Mouse (Mus musculus): ENCODE measurements around the gene Pkd2. TPM values are rescaled to one million over a fixed set of nuclear protein-coding genes. Genes with fewer than 3 reads are reported as not detected.
"Not testable (repeated sequence)": the region's sequence is repeated elsewhere in the genome, so short reads cannot be mapped to it uniquely, and the experiment has no call there.

Gene Pkd2
- polyA plus RNA-seq, 1 experiment from 2014 or later, result 18.5 TPM

- Histone ChIP-seq H3K27me3 (peaks cover 4% of the 10 kb centered on the region; the same call in 1 of the 2 replicates), H3K4me1 (no peaks in the 10 kb centered on the region), H3K9me3 (replicated peaks) (no peaks in the 10 kb centered on the region), H3K4me2 (no peak overlapping the region), H3K36me3 (no peaks in the 10 kb centered on the region), H3K27ac (no peak overlapping the region), H3K4me3 (replicated peaks) (no peak overlapping the region), H3K9ac (no peak overlapping the region)
- ATAC-seq (replicated peaks; ENCODE audit: low FRiP score), result no peak
- 87% methylated on average over 1 of the region's 1 CpGs for WGBS
Measured at GRCm38 (mm10) chr5:104442850-104443249, 16.4 kb upstream of the Pkd2 start.

DNA sequence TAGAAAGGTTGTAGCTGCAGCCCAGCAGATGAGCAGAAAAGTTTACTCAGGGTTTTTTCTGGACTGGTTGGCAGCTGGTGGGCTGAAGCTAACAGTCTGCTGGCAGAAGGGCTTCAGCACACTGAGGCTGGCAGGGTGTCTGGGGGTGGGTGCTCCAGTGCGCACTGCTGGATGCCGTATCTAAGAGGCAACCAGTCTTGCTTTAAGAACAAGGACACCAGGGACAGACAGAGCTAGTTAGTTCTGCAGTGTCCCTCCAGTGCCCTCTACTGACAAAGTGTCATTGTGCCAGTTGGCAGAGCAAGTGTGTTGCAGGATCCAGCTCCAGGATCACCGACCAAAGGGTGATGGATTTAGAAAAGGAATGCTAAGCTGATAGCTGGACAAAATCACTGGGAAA, 13.1 kb upstream of the Pkd2 start:
- Histone ChIP-seq H3K27me3 (peaks cover 5% of the 10 kb centered on the region; the same call in 1 of the 2 replicates), H3K4me3 (replicated peaks) (no peak overlapping the region), H3K9me3 (replicated peaks) (no peaks in the 10 kb centered on the region), H3K4me2 (no peak overlapping the region), H3K27ac (no peak overlapping the region), H3K36me3 (no peaks in the 10 kb centered on the region), H3K9ac (no peak overlapping the region), H3K4me1 (no peaks in the 10 kb centered on the region)
- ATAC-seq (replicated peaks; ENCODE audit: low FRiP score), result peak; percentile 78
- WGBS, result 7% methylated on average over 3 of the region's 3 CpGs

GRCm38 (mm10) chr5:104448346-104448745, 10.9 kb upstream of the Pkd2 start:
- H3K27me3 ChIP-seq; ATAC-seq (replicated peaks; ENCODE audit: low FRiP score); H3K4me3 ChIP-seq (replicated peaks); H3K9me3 ChIP-seq (replicated peaks); H3K4me2 ChIP-seq; H3K27ac ChIP-seq; H3K9ac ChIP-seq; H3K36me3 ChIP-seq; H3K4me1 ChIP-seq: not testable (repeated sequence)
- WGBS, result 18% methylated on average over 6 of the region's 6 CpGs

- H3K4me1 ChIP-seq, result no peaks in the 10 kb centered on the region
- no peak overlapping the region for H3K4me3 ChIP-seq (replicated peaks)
- H3K4me2 ChIP-seq, result no peak overlapping the region
- peaks cover 5% of the 10 kb centered on the region; the same call in 1 of the 2 replicates for H3K27me3 ChIP-seq
- H3K27ac ChIP-seq, result no peak overlapping the region
- H3K9ac ChIP-seq, result no peak overlapping the region
- no peak for ATAC-seq (replicated peaks; ENCODE audit: low FRiP score)
- no peaks in the 10 kb centered on the region for H3K36me3 ChIP-seq
- no peaks in the 10 kb centered on the region for H3K9me3 ChIP-seq (replicated peaks)
- WGBS, result 44% methylated on average over 3 of the region's 3 CpGs
Measured at GRCm38 (mm10) chr5:104449491-104449890, 9.8 kb upstream of the Pkd2 start.

DNA sequence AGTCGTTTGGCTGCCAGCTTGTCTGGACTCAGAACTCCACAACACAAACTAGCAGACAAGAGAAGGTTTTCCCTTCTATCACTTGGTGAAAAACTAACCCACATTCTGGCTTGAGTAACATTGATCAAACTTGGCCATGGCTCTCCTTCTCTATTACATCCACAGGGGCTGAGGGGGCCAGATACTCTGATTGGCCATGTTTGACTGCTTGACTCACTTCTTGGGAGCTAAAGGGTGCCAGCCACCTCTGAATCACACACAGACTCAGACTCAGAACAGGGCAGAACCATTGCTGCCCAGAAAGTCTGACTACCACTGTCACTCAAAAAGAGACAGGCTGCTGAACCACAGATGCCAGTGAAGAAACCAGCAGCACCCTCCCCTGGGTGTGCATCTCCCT, 6.2 kb upstream of the Pkd2 start:
- H3K4me2 ChIP-seq, result no peak overlapping the region
- H3K4me1 ChIP-seq, result no peaks in the 10 kb centered on the region
- no peak for ATAC-seq (replicated peaks; ENCODE audit: low FRiP score)
- no peak overlapping the region for H3K9ac ChIP-seq
- no peaks in the 10 kb centered on the region for H3K9me3 ChIP-seq (replicated peaks)
- H3K27me3 ChIP-seq, result no peaks in the 10 kb centered on the region
- 57% methylated on average over 1 of the region's 1 CpGs for WGBS
- H3K4me3 ChIP-seq (replicated peaks), result no peak overlapping the region
- peaks cover 5% of the 10 kb centered on the region; the same call in 1 of the 2 replicates for H3K36me3 ChIP-seq
- no peak overlapping the region for H3K27ac ChIP-seq

DNA sequence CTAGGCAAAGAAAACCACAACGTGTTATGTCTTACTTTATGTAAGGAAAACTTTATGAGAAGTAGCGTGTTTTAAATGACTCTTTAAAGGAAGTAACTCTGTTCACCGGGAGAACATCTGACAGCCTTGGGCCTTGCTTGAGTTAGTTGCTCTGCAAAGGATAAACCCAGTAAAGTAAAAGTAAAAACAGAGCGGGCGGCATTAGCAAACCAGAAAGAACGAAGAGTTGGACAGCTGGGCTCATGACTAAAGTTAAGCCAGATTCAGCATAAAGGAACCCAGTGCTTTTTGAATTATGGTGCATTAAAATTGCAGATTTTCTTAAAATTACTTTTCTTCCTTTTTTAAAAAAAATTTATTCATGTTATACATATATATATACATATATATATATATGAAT, 4.7 kb upstream of the Pkd2 start:
- peaks cover 5% of the 10 kb centered on the region; the same call in 1 of the 2 replicates for H3K36me3 ChIP-seq
- no peak for ATAC-seq (replicated peaks; ENCODE audit: low FRiP score)
- H3K4me3 ChIP-seq (replicated peaks), result no peak overlapping the region
- no peak overlapping the region for H3K4me2 ChIP-seq
- no peak overlapping the region for H3K27ac ChIP-seq
- H3K4me1 ChIP-seq, result peaks cover 9% of the 10 kb centered on the region
- no peak overlapping the region for H3K9ac ChIP-seq
- H3K9me3 ChIP-seq (replicated peaks), result no peaks in the 10 kb centered on the region
- 89% methylated on average over 6 of the region's 6 CpGs for WGBS
- H3K27me3 ChIP-seq, result no peaks in the 10 kb centered on the region

- Histone ChIP-seq H3K4me1 (peaks cover 16% of the 10 kb centered on the region), H3K27me3 (no peaks in the 10 kb centered on the region), H3K36me3 (peaks cover 28% of the 10 kb centered on the region), H3K4me2 (peak overlapping the region; percentile 78), H3K27ac (peak overlapping the region; percentile 95), H3K4me3 (replicated peaks) (peak overlapping the region; percentile 93), H3K9ac (peak overlapping the region; percentile 96), H3K9me3 (replicated peaks) (no peaks in the 10 kb centered on the region)
- WGBS, result under 1% methylated on average over 79 of the region's 82 CpGs
- ATAC-seq (replicated peaks; ENCODE audit: low FRiP score), result peak; percentile 76
Measured at GRCm38 (mm10) chr5:104459706-104460455, 631 bp downstream of the Pkd2 start.

DNA sequence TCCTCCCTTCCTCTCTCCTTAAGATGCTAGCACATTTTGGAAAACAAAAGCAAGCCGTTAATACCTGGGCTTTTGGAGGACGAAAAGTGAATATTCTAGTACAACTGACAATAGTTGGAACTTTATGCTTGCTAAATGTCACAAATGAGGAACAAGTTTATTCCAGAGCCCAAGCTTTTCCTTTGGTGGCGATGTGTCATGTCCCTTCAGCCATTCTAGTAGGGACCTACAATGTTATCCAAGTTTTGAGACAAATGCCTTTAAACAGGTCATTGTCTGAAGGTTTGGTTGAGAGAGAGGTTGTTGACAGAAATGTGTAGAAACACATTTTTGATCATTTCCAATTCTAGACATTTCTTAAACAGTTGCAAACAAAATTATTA, 1.2 kb downstream of the Pkd2 start:
- ATAC-seq (replicated peaks; ENCODE audit: low FRiP score), result no peak
- peak overlapping the region; percentile 78 for H3K4me2 ChIP-seq
- H3K9me3 ChIP-seq (replicated peaks), result no peaks in the 10 kb centered on the region
- peak overlapping the region; percentile 93 for H3K4me3 ChIP-seq (replicated peaks)
- H3K9ac ChIP-seq, result peak overlapping the region; percentile 96
- peaks cover 16% of the 10 kb centered on the region for H3K4me1 ChIP-seq
- no peaks in the 10 kb centered on the region for H3K27me3 ChIP-seq
- H3K36me3 ChIP-seq, result peaks cover 34% of the 10 kb centered on the region
- 18% methylated on average over 3 of the region's 3 CpGs for WGBS
- H3K27ac ChIP-seq, result peak overlapping the region; percentile 95

GRCm38 (mm10) chr5:104460856-104461255, 1.6 kb downstream of the Pkd2 start:
- no peak for ATAC-seq (replicated peaks; ENCODE audit: low FRiP score)
- H3K9me3 ChIP-seq (replicated peaks), result no peaks in the 10 kb centered on the region
- no peaks in the 10 kb centered on the region for H3K27me3 ChIP-seq
- H3K27ac ChIP-seq, result peak overlapping the region; percentile 4; the same call in 1 of the 2 replicates
- H3K36me3 ChIP-seq, result peaks cover 38% of the 10 kb centered on the region
- WGBS, result 17% methylated on average over 6 of the region's 7 CpGs
- no peak overlapping the region for H3K9ac ChIP-seq
- peak overlapping the region; percentile 78 for H3K4me2 ChIP-seq
- H3K4me3 ChIP-seq (replicated peaks), result peak overlapping the region; percentile 93
- peaks cover 16% of the 10 kb centered on the region for H3K4me1 ChIP-seq

- Histone ChIP-seq H3K9ac (no peak overlapping the region), H3K27ac (no peak overlapping the region), H3K9me3 (replicated peaks) (no peaks in the 10 kb centered on the region), H3K36me3 (peaks cover 64% of the 10 kb centered on the region), H3K4me1 (peaks cover 6% of the 10 kb centered on the region), H3K4me3 (replicated peaks) (no peak overlapping the region), H3K27me3 (no peaks in the 10 kb centered on the region), H3K4me2 (no peak overlapping the region)
- ATAC-seq (replicated peaks; ENCODE audit: low FRiP score), result no peak
- 77% methylated on average over 8 of the region's 8 CpGs for WGBS
Measured at GRCm38 (mm10) chr5:104465279-104465678, 6.0 kb downstream of the Pkd2 start.

- Histone ChIP-seq H3K36me3 (peaks cover 68% of the 10 kb centered on the region), H3K27ac (no peak overlapping the region), H3K9me3 (replicated peaks) (no peaks in the 10 kb centered on the region), H3K27me3 (no peaks in the 10 kb centered on the region), H3K9ac (no peak overlapping the region), H3K4me2 (no peak overlapping the region), H3K4me3 (replicated peaks) (no peak overlapping the region), H3K4me1 (peaks cover 6% of the 10 kb centered on the region)
- ATAC-seq (replicated peaks; ENCODE audit: low FRiP score), result no peak
- WGBS, result 92% methylated on average over 12 of the region's 12 CpGs
Measured at GRCm38 (mm10) chr5:104465731-104466130, 6.5 kb downstream of the Pkd2 start.

DNA sequence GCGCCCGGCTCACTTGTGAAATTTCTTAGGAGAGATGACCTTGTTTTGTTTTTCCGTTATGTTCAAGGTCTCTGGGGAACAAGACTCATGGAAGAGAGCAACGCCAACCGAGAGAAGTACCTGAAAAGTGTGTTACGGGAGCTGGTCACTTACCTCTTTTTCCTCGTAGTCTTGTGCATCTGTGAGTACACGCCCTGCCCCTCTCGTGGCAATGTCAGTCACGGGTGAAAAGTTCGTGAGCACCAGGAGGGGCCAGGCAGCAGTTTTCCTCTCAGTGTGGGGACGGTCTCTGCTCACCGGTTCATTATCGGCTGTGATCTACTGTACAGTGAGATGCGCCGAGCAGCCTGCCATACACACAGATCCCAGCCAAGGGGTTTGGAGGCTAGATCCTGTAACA, 7.6 kb downstream of the Pkd2 start:
- 89% methylated on average over 16 of the region's 16 CpGs for WGBS
- H3K4me3 ChIP-seq (replicated peaks), result no peak overlapping the region

DNA sequence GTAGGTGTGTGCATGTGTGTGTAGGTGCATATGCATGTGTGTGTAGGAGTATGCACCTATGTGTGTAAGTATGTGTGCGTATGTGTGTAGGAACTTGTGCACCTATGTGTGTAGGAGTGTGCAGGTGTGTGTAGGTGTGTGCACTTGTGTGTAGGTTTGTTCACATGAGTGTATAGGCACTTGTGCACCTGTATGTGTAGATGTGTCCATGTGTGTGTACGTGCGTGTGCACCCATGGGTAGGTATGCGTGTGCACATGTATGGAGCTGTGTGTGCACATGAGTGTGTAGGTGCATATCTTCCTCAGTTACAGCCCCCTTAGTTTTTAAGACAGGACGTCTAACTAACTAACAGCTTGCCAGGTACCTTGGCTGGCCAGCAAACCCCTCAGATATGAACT, 9.3 kb downstream of the Pkd2 start:
- no peak for ATAC-seq (replicated peaks; ENCODE audit: low FRiP score)
- Histone ChIP-seq H3K9me3 (replicated peaks) (no peaks in the 10 kb centered on the region), H3K27ac (no peak overlapping the region), H3K4me2 (no peak overlapping the region), H3K36me3 (peaks cover 84% of the 10 kb centered on the region), H3K4me3 (replicated peaks) (no peak overlapping the region), H3K9ac (no peak overlapping the region), H3K4me1 (no peaks in the 10 kb centered on the region), H3K27me3 (no peaks in the 10 kb centered on the region)
- 94% methylated on average over 5 of the region's 5 CpGs for whole genome bisulfite sequencing

More for the DNA sequence above, 7.6 kb downstream of the Pkd2 start:
- Histone ChIP-seq H3K27ac (no peak overlapping the region), H3K9ac (no peak overlapping the region), H3K27me3 (no peaks in the 10 kb centered on the region), H3K36me3 (peaks cover 79% of the 10 kb centered on the region), H3K9me3 (replicated peaks) (no peaks in the 10 kb centered on the region), H3K4me2 (no peak overlapping the region), H3K4me1 (no peaks in the 10 kb centered on the region)
- ATAC-seq (replicated peaks; ENCODE audit: low FRiP score), result no peak

All from kidney, embryonic 15.5 days (tissue).